Mouse (Mus musculus) heart, adult 2 months (tissue): ENCODE results near the gene Slc2a4. TPM values are rescaled to one million over a fixed set of nuclear protein-coding genes. Genes with fewer than 3 reads are reported as not detected.
"Not testable (repeated sequence)": the region's sequence is repeated elsewhere in the genome, so short reads cannot be mapped to it uniquely, and the experiment has no call there.

Source experiments
- DNase-seq, 2 experiments: peaks; one replicate each; pipeline ENCODE4 v3.0.0; 2021
- H3K27ac ChIP-seq: fragments of 200-600 bp; 2 replicates; pipeline ENCODE4 v1.8.1; 2022
- H3K27me3 ChIP-seq: fragments of 200-500 bp; 2 replicates; pipeline ENCODE4 v1.6.1; 2012; ENCODE audit warnings: mild to moderate bottlenecking, low read length, inconsistent platforms, mixed read lengths; ENCODE audit not compliant: control insufficient read depth, insufficient read depth
- H3K36me3 ChIP-seq: fragments of 200-500 bp; 2 replicates; pipeline ENCODE4 v1.6.1; 2012; ENCODE audit warnings: low read length, inconsistent platforms; ENCODE audit not compliant: control insufficient read depth, insufficient read depth
- H3K4me1 ChIP-seq: fragments of 200-500 bp; 2 replicates; pipeline ENCODE4 v1.6.1; 2011; ENCODE audit warnings: low read length; ENCODE audit not compliant: control insufficient read depth, insufficient read depth
- H3K4me3 ChIP-seq: fragments of 200-600 bp; 2 replicates; pipeline ENCODE4 v1.8.1; 2022
- H3K79me2 ChIP-seq: fragments of 200-500 bp; replicated peaks from 2 replicates; pipeline ENCODE4 v1.6.1; 2012; ENCODE audit warnings: mild to moderate bottlenecking, inconsistent platforms, low read length, moderate library complexity, mixed read lengths; ENCODE audit not compliant: control insufficient read depth, insufficient read depth
- H3K9ac ChIP-seq: fragments of 200-500 bp; 2 replicates; pipeline ENCODE4 v1.6.1; 2012; ENCODE audit warnings: low read depth, mild to moderate bottlenecking, control low read depth, inconsistent platforms, low read length, mixed read lengths
- CTCF ChIP-seq: fragments of 200-600 bp; IDR thresholded peaks from 2 replicates; pipeline ENCODE4 v1.8.1; 2022; ENCODE audit warnings: antibody characterized with exemption, mild to moderate bottlenecking, moderate library complexity
- EP300 ChIP-seq: fragments of 200-500 bp; IDR thresholded peaks from 2 replicates; pipeline ENCODE4 v1.6.1; 2011; ENCODE audit warnings: low read depth, low read length, control low read depth; ENCODE audit not compliant: insufficient read depth
- POLR2A ChIP-seq: fragments of 200-500 bp; IDR thresholded peaks from 2 replicates; pipeline ENCODE4 v1.6.1; 2011; ENCODE audit warnings: mild to moderate bottlenecking, low read depth, low read length, control low read depth; ENCODE audit not compliant: insufficient read depth
- WGBS: fragments of 180-500 bp; shearing (Covaris S2); methylation state at CpG from one replicate; pipeline ENCODE4 v1.1.7; 2018; 5-methylcytosine and 5-hydroxymethylcytosine counted together
- intact Hi-C: fragments of 180-260 bp; cut with DNase I; formaldehyde crosslinking; loops from one replicate; pipeline ENCODE4 v1.15.1; 2025
- polyA plus RNA-seq: library from polyadenylated mRNA; depleted of rRNA; stranded (reverse); fragments of >200 nt; gene quantifications from 2 replicates; pipeline ENCODE4 v1.2.3, GENCODE M21; 2012
- total RNA-seq, 2 experiments: library from RNA; stranded (reverse); gene quantifications; 2 replicates each; pipeline ENCODE4 v1.2.3; 2021

Gene Slc2a4
- total and polyA plus RNA-seq, 3 experiments = 363 to 516 (median 456) TPM

- Histone ChIP-seq H3K9ac (no peak overlapping the region), H3K27ac (no peak overlapping the region), H3K27me3 (peaks cover 7% of the 10 kb centered on the region), H3K4me1 (no peaks in the 10 kb centered on the region), H3K4me3 (no peak overlapping the region), H3K79me2 (no peaks in the 10 kb centered on the region), H3K36me3 (no peaks in the 10 kb centered on the region)
- intact Hi-C loops = no loop called here
- DNase-seq = no peak
- 32% methylated on average over 5 of the region's 5 CpGs for WGBS
- TF ChIP-seq CTCF (peak; percentile 34), EP300 (no peak), POLR2A (no peak)
Measured at GRCm38 (mm10) chr11:69960616-69961015, 12.6 kb upstream of the Slc2a4 start.

DNA sequence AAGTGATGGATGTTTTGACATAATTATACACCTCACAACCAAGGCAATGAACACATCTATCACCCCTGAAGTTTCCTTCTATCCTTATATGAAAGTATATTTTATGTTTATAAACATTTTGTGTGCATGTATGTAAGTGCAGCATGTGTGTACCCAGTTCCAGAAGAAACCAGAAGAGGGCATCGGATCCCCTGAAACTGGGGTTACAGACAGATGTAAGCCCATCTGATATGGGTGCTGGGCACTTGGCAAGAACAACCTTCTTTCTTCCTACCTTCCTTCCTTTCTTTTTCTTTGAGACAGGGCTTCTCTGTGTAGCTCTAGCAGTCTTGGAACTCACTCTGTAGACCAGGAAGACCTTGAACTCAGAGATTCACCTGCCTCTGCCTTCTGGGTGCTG lies 8.2 kb upstream of the Slc2a4 start:
- intact Hi-C loops = no loop called here
- TF ChIP-seq EP300 (no peak), POLR2A (no peak), CTCF (peak; percentile 22; the same call in 1 of the 2 replicates)
- Histone ChIP-seq H3K27me3 (no peaks in the 10 kb centered on the region), H3K27ac (no peak overlapping the region), H3K79me2 (no peaks in the 10 kb centered on the region), H3K4me3 (no peak overlapping the region), H3K9ac (no peak overlapping the region), H3K4me1 (no peaks in the 10 kb centered on the region), H3K36me3 (no peaks in the 10 kb centered on the region)
- DNase-seq = no peak
- 79% methylated on average over 1 of the region's 1 CpGs for WGBS

- H3K4me1 ChIP-seq, H3K4me3 ChIP-seq, H3K36me3 ChIP-seq, H3K9ac ChIP-seq, H3K79me2 ChIP-seq, intact Hi-C loops, DNase-seq, H3K27ac ChIP-seq, H3K27me3 ChIP-seq: not testable (repeated sequence)
- WGBS = 75% methylated on average over 4 of the region's 4 CpGs
Measured at GRCm38 (mm10) chr11:69955618-69956017, 7.6 kb upstream of the Slc2a4 start.

DNA sequence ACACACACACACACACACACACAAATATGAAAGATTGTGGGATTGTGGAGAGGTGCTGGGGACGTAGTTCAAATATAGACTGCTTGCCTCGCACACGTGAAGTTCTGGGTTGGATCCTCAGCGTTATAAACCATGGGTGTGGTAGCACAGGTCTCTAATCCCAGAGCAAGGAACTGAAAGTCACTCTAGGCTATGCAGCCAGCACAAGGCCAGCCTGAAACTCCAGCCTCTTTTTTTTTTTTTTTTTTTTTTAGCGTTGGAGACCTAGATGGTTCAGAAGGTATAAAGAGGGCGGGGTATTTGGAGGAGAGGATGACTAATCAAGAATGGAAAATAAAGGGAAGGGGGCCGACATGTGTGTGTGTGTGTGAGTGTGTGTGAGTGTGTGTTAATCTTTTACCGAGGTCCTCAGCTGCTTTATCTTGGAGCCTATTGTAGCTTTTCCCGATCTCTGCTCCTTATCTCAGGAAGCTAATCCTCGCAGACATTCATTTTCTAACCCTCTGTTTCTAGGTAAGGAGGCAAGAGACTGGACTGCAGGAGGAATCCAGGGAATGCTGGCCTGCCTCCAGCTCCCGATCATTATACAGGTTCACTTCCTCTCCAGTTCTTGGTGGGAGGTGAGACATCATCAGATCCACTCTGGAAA lies 5.4 kb upstream of the Slc2a4 start:
- TF ChIP-seq EP300 (no peak), CTCF (no peak), POLR2A (no peak)
- DNase-seq = no peak
- intact Hi-C loops = no loop called here
- Histone ChIP-seq H3K27ac (no peak overlapping the region), H3K79me2 (no peaks in the 10 kb centered on the region), H3K4me1 (no peaks in the 10 kb centered on the region; the same call in 1 of the 2 replicates), H3K36me3 (no peaks in the 10 kb centered on the region), H3K27me3 (no peaks in the 10 kb centered on the region), H3K4me3 (no peak overlapping the region), H3K9ac (no peak overlapping the region)
- WGBS = 23% methylated on average over 11 of the region's 11 CpGs

DNA sequence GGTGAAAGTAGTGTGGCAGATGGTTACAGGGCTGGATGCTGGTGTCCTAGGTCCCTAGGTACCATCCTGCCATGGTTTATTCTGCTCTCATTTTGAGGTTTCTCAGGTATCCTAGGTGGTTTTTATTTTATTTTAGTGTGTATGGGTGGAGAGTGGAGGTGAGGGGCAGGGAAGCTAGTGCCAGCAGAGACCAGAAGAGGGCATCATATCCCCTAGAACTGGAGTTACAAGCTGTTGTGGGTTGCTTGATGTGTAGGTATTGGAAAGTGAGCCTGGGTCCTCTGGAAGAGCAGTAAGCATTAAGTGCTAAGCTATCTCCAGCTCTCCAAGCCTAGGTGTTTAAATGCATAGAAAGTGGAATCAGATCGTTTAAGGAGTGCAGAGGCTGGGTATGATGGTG lies 4.3 kb upstream of the Slc2a4 start:
- H3K36me3 ChIP-seq = no peaks in the 10 kb centered on the region
- no peaks in the 10 kb centered on the region; the same call in 1 of the 2 replicates for H3K4me1 ChIP-seq

GRCm38 (mm10) chr11:69950807-69951459 lies 2.9 kb upstream of the Slc2a4 start:
- H3K4me1 ChIP-seq = no peaks in the 10 kb centered on the region; the same call in 1 of the 2 replicates
- TF ChIP-seq CTCF (peak; percentile 29), POLR2A (no peak), EP300 (no peak)
- H3K4me3 ChIP-seq = no peak overlapping the region
- 41% methylated on average over 4 of the region's 4 CpGs for WGBS
- no peak overlapping the region for H3K27ac ChIP-seq
- H3K27me3 ChIP-seq = no peaks in the 10 kb centered on the region
- no peak overlapping the region for H3K9ac ChIP-seq
- no peaks in the 10 kb centered on the region for H3K36me3 ChIP-seq
- intact Hi-C loops = no loop called here
- no peak for DNase-seq
- no peaks in the 10 kb centered on the region for H3K79me2 ChIP-seq

More for the DNA sequence above, 4.3 kb upstream of the Slc2a4 start:
- Histone ChIP-seq H3K27me3 (no peaks in the 10 kb centered on the region), H3K4me3 (no peak overlapping the region), H3K79me2 (no peaks in the 10 kb centered on the region), H3K27ac (no peak overlapping the region), H3K9ac (no peak overlapping the region)
- TF ChIP-seq CTCF (peak; percentile 11; the same call in 1 of the 2 replicates), EP300 (no peak)
- no peak for DNase-seq
- intact Hi-C loops = no loop called here
- 28% methylated on average over 1 of the region's 1 CpGs for WGBS
